Mouse (Mus musculus): Measurements from ENCODE around the gene Amdhd1.
A peak's percentile ranks its signal among the peaks of the same experiment; 100 is the strongest.

Amdhd1 gene

GRCm38 (mm10) chr10:93540431-93541210, 788 bp upstream of the Amdhd1 start, which contains the start of gene Ccdc38:
Gene Ccdc38 (plus strand): TSS chr10:93540632.
- no peak for DNase-seq (ENCODE audit: low spot score)

- DNase-seq (ENCODE audit: low spot score): no peak
These were observed 1.0 kb downstream of the Amdhd1 start for GRCm38 (mm10) chr10:93538818-93539217.

- no peak for DNase-seq (ENCODE audit: low spot score)
These were observed 1.5 kb downstream of the Amdhd1 start for GRCm38 (mm10) chr10:93538287-93538686.

GRCm38 (mm10) chr10:93525329-93525728, 14.5 kb downstream of the Amdhd1 start:
- DNase-seq (ENCODE audit: low spot score): no peak

GRCm38 (mm10) chr10:93520994-93521393, 18.8 kb downstream of the Amdhd1 start:
- no peak for DNase-seq (ENCODE audit: low spot score)

GRCm38 (mm10) chr10:93519756-93520155, 20.1 kb downstream of the Amdhd1 start:
- DNase-seq (ENCODE audit: low spot score): no peak

- no peak for DNase-seq (ENCODE audit: low spot score)
These were observed 20.7 kb downstream of the Amdhd1 start for GRCm38 (mm10) chr10:93519159-93519558.

GRCm38 (mm10) chr10:93518620-93519019, 21.2 kb downstream of the Amdhd1 start:
- no peak for DNase-seq (ENCODE audit: low spot score)

- DNase-seq (ENCODE audit: low spot score): no peak
These were observed 21.6 kb downstream of the Amdhd1 start for GRCm38 (mm10) chr10:93518186-93518585.

- no peak for DNase-seq (ENCODE audit: low spot score)
These were observed 22.1 kb downstream of the Amdhd1 start for GRCm38 (mm10) chr10:93517754-93518153.

- DNase-seq (ENCODE audit: low spot score): no peak
These were observed 23.9 kb downstream of the Amdhd1 start for GRCm38 (mm10) chr10:93515927-93516326.

GRCm38 (mm10) chr10:93515419-93515818, 24.4 kb downstream of the Amdhd1 start:
- DNase-seq (ENCODE audit: low spot score): no peak

GRCm38 (mm10) chr10:93509532-93510153, 30.2 kb downstream of the Amdhd1 start:
- DNase-seq (ENCODE audit: low spot score): no peak

- DNase-seq (ENCODE audit: low spot score): no peak
These were observed 31.4 kb downstream of the Amdhd1 start for GRCm38 (mm10) chr10:93508383-93508970.

- no peak for DNase-seq (ENCODE audit: low spot score)
These were observed 38.5 kb downstream of the Amdhd1 start for GRCm38 (mm10) chr10:93501346-93501745.

- DNase-seq (ENCODE audit: low spot score): no peak
These were observed 39.0 kb downstream of the Amdhd1 start for GRCm38 (mm10) chr10:93500864-93501263.

GRCm38 (mm10) chr10:93490451-93490850, 49.4 kb downstream of the Amdhd1 start:
- DNase-seq (ENCODE audit: low spot score): no peak

GRCm38 (mm10) chr10:93488828-93489226, 51.0 kb downstream of the Amdhd1 start:
- no peak for DNase-seq (ENCODE audit: low spot score)

GRCm38 (mm10) chr10:93488066-93488827, 51.6 kb downstream of the Amdhd1 start, which contains the start of gene Hal:
Gene Hal (plus strand): TSS chr10:93488768.
- peak; percentile 46 for DNase-seq (ENCODE audit: low spot score)

- peak; percentile 42 for DNase-seq (ENCODE audit: low spot score)
These were observed 53.2 kb downstream of the Amdhd1 start for GRCm38 (mm10) chr10:93486622-93487021.

- DNase-seq (ENCODE audit: low spot score): peak; percentile 37
These were observed 54.7 kb downstream of the Amdhd1 start for GRCm38 (mm10) chr10:93485055-93485691.

- DNase-seq (ENCODE audit: low spot score): no peak
These were observed 55.3 kb downstream of the Amdhd1 start for GRCm38 (mm10) chr10:93484511-93484910.

Measured in lung, postnatal 25 days (tissue).